Mouse (Mus musculus) lung, adult 2 months (tissue): Measurements from ENCODE around the gene Lrig3. TPM values are rescaled to one million over a fixed set of nuclear protein-coding genes. Genes with fewer than 3 reads are reported as not detected.

Experiments
- DNase-seq: peaks from one replicate; pipeline ENCODE4 v3.0.0; 2022
- H3K4me1 ChIP-seq: fragments of 200-500 bp; 2 replicates; pipeline ENCODE4 v1.6.1; 2011; ENCODE audit warnings: low read length; ENCODE audit not compliant: control insufficient read depth, insufficient read depth
- H3K4me3 ChIP-seq: fragments of 200-500 bp; replicated peaks from 2 replicates; pipeline ENCODE3; 2011; ENCODE audit warnings: low read depth, mild to moderate bottlenecking, control low read depth, low read length; ENCODE audit errors: extremely low read depth
- CTCF ChIP-seq: fragments of 200-500 bp; IDR thresholded peaks from 2 replicates; pipeline ENCODE4 v1.5.1; 2011; ENCODE audit warnings: mild to moderate bottlenecking, low read length, control low read depth; ENCODE audit not compliant: insufficient read depth
- POLR2A ChIP-seq: fragments of 200-500 bp; IDR thresholded peaks from 2 replicates; pipeline ENCODE4 v1.6.1; 2011; ENCODE audit warnings: low read depth, mild to moderate bottlenecking, control low read depth, low read length, borderline replicate concordance; ENCODE audit errors: extremely low read depth
- WGBS: fragments of 180-500 bp; shearing (Covaris S2); methylation state at CpG from one replicate; pipeline ENCODE4 v1.1.7; 2018; 5-methylcytosine and 5-hydroxymethylcytosine counted together
- polyA plus RNA-seq: library from polyadenylated mRNA; depleted of rRNA; stranded (reverse); fragments of >200 nt; gene quantifications from 2 replicates; pipeline ENCODE4 v1.2.3, GENCODE M21; 2012

The Lrig3 gene
- polyA plus RNA-seq, 1 experiment, result 12.0 TPM

GRCm38 (mm10) chr10:125984473-125985035 is 18.6 kb downstream of the Lrig3 start:
- H3K4me1 ChIP-seq, result no peaks in the 10 kb centered on the region
- H3K4me3 ChIP-seq, result no peak overlapping the region
- TF ChIP-seq CTCF (no peak), POLR2A (no peak)
- DNase-seq, result no peak
- 83% methylated on average over 9 of the region's 9 CpGs for WGBS

GRCm38 (mm10) chr10:125985795-125986194 is 19.8 kb downstream of the Lrig3 start:
- Histone ChIP-seq H3K4me3 (no peak overlapping the region), H3K4me1 (no peaks in the 10 kb centered on the region)
- TF ChIP-seq POLR2A (no peak), CTCF (no peak)
- WGBS, result 87% methylated on average over 1 of the region's 1 CpGs
- no peak for DNase-seq

- 86% methylated on average over 9 of the region's 9 CpGs for WGBS
- Histone ChIP-seq H3K4me3 (no peak overlapping the region), H3K4me1 (no peaks in the 10 kb centered on the region)
- no peak for DNase-seq
- TF ChIP-seq CTCF (no peak), POLR2A (no peak)
These were observed 20.5 kb downstream of the Lrig3 start for GRCm38 (mm10) chr10:125986443-125986842.

- DNase-seq, result no peak
- Histone ChIP-seq H3K4me3 (no peak overlapping the region), H3K4me1 (no peaks in the 10 kb centered on the region)
- WGBS, result 41% methylated on average over 6 of the region's 6 CpGs
- TF ChIP-seq POLR2A (no peak), CTCF (no peak)
These were observed 21.3 kb downstream of the Lrig3 start for GRCm38 (mm10) chr10:125987307-125987706.

- no peak for TF ChIP-seq POLR2A
- TF ChIP-seq CTCF, result no peak
- no peak for DNase-seq
- H3K4me3 ChIP-seq, result no peak overlapping the region
- no peaks in the 10 kb centered on the region for H3K4me1 ChIP-seq
- WGBS, result 74% methylated on average over 11 of the region's 11 CpGs
These were observed 22.1 kb downstream of the Lrig3 start for GRCm38 (mm10) chr10:125988037-125988436.

- no peaks in the 10 kb centered on the region for H3K4me1 ChIP-seq
- H3K4me3 ChIP-seq, result no peak overlapping the region
- WGBS, result 77% methylated on average over 7 of the region's 7 CpGs
- TF ChIP-seq CTCF, result no peak
- no peak for TF ChIP-seq POLR2A
- DNase-seq, result no peak
These were observed 23.9 kb downstream of the Lrig3 start for GRCm38 (mm10) chr10:125989890-125990289.

- no peaks in the 10 kb centered on the region for H3K4me1 ChIP-seq
- no peak overlapping the region for H3K4me3 ChIP-seq
- TF ChIP-seq POLR2A, result no peak
- TF ChIP-seq CTCF, result no peak
- WGBS, result 75% methylated on average over 5 of the region's 5 CpGs
- no peak for DNase-seq
These were observed 24.4 kb downstream of the Lrig3 start for GRCm38 (mm10) chr10:125990394-125990793.

GRCm38 (mm10) chr10:125991819-125992218 is 25.9 kb downstream of the Lrig3 start:
- no peak overlapping the region for H3K4me3 ChIP-seq
- 81% methylated on average over 7 of the region's 7 CpGs for WGBS
- no peak for DNase-seq
- TF ChIP-seq POLR2A, result no peak
- TF ChIP-seq CTCF, result no peak
- H3K4me1 ChIP-seq, result no peaks in the 10 kb centered on the region

GRCm38 (mm10) chr10:125994855-125995254 is 28.9 kb downstream of the Lrig3 start:
- Histone ChIP-seq H3K4me3 (no peak overlapping the region), H3K4me1 (no peaks in the 10 kb centered on the region)
- DNase-seq, result peak; percentile 36
- no peak for TF ChIP-seq POLR2A
- peak; percentile 20; the same call in 1 of the 2 replicates for TF ChIP-seq CTCF
- WGBS, result 48% methylated on average over 1 of the region's 1 CpGs

- TF ChIP-seq POLR2A (no peak), CTCF (no peak)
- 85% methylated on average over 6 of the region's 6 CpGs for WGBS
- Histone ChIP-seq H3K4me3 (no peak overlapping the region), H3K4me1 (no peaks in the 10 kb centered on the region)
- DNase-seq, result no peak
These were observed 29.7 kb downstream of the Lrig3 start for GRCm38 (mm10) chr10:125995701-125996100.
